Mouse (Mus musculus) embryonic facial prominence, embryonic 15.5 days (tissue): ENCODE measurements around the gene Cdca4. TPM values are rescaled to one million over a fixed set of nuclear protein-coding genes. Genes with fewer than 3 reads are reported as not detected.

Experiments
- ATAC-seq: fragments of 200-750 bp; cut with Nextera tagmentation; 2 replicates; pipeline ENCODE4 v1.8.0; 2017; ENCODE audit warnings: low read depth, moderate TSS enrichment; ENCODE audit not compliant: insufficient number of reproducible peaks, low FRiP score, low TSS enrichment
- H3K27ac ChIP-seq: fragments of 300-500 bp; sonication (generic); replicated peaks from 2 replicates; pipeline ENCODE4 v1.5.1; 2015; ENCODE audit warnings: mild to moderate bottlenecking, inconsistent platforms
- H3K27me3 ChIP-seq: fragments of 300-500 bp; sonication (generic); 2 replicates; pipeline ENCODE4 v1.6.1; 2015; ENCODE audit warnings: inconsistent platforms
- H3K36me3 ChIP-seq: fragments of 300-500 bp; sonication (generic); 2 replicates; pipeline ENCODE4 v1.6.1; 2015; ENCODE audit warnings: mild to moderate bottlenecking, inconsistent platforms
- H3K4me1 ChIP-seq: fragments of 300-500 bp; sonication (generic); 2 replicates; pipeline ENCODE4 v1.6.1; 2015; ENCODE audit warnings: inconsistent platforms
- H3K4me2 ChIP-seq: fragments of 300-500 bp; sonication (generic); replicated peaks from 2 replicates; pipeline ENCODE4 v1.6.1; 2015; ENCODE audit warnings: mild to moderate bottlenecking, inconsistent platforms
- H3K4me3 ChIP-seq: fragments of 300-500 bp; sonication (generic); replicated peaks from 2 replicates; pipeline ENCODE4 v1.5.1; 2015; ENCODE audit warnings: mild to moderate bottlenecking, inconsistent platforms
- H3K9ac ChIP-seq: fragments of 300-500 bp; sonication (generic); 2 replicates; pipeline ENCODE4 v1.6.1; 2015; ENCODE audit warnings: inconsistent platforms
- H3K9me3 ChIP-seq: fragments of 300-500 bp; sonication (generic); replicated peaks from 2 replicates; pipeline ENCODE4 v1.6.1; 2016; ENCODE audit warnings: inconsistent platforms
- WGBS: fragments of 180-500 bp; shearing (Covaris S2); methylation state at CpG from one replicate; pipeline ENCODE4 v1.1.7; 2015; 5-methylcytosine and 5-hydroxymethylcytosine counted together
- polyA plus RNA-seq: library from polyadenylated mRNA; unstranded; fragments of >200 nt; fragmentation: Nextera tagmentation; extraction: Ambion mirVana; gene quantifications from 2 replicates; pipeline ENCODE4 v1.2.1, GENCODE M21; 2015

Cdca4 gene
- polyA plus RNA-seq, 1 experiment from 2014 or later: 110 TPM

DNA sequence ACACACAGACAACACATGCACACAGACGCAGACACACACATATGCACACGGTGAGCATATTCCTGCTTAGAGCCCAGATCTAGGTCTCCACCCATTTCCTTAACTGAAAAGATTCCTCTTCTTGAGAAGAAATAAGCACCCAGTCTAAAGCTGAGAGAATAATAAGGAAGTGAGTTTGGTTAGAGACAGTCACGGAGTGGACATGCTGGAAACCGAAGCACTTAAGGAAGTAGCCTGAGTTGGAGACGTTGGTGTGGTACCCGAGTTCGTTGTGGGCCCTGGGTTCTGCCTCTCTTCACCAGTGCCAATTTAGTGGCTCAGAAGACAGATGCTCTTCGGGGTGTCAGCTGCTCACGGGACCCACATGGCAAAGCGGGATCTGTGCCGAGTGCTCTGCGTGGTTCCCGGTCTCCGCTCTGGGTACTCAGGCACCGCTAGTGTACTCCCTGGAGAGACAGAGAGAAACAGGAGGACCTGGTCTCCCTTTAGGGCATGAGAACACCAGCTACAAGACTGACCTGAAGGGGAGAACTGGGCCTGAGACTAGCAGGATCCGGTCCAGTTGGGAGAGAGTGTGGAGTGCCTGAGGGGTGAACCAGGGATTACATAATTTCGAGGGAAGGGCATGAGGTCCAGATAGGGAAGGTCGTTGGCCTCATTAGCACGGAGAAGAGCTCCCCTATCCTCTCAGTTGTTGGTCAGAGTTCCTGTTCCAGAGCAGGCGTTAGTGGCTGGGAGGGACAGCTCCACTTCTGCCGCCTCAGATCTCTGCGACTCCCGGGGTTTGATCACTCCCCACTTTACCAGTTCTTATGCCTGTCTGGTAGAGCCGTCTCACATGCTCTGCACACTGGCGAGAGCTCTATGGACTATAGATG lies 11.2 kb upstream of the Cdca4 start:
- no peak for ATAC-seq
- 77% methylated on average over 25 of the region's 25 CpGs for WGBS
- Histone ChIP-seq H3K27me3 (no peaks in the 10 kb centered on the region), H3K4me2 (no peak overlapping the region), H3K4me1 (no peaks in the 10 kb centered on the region), H3K9ac (no peak overlapping the region), H3K4me3 (no peak overlapping the region), H3K9me3 (no peaks in the 10 kb centered on the region), H3K36me3 (no peaks in the 10 kb centered on the region), H3K27ac (no peak overlapping the region)

DNA sequence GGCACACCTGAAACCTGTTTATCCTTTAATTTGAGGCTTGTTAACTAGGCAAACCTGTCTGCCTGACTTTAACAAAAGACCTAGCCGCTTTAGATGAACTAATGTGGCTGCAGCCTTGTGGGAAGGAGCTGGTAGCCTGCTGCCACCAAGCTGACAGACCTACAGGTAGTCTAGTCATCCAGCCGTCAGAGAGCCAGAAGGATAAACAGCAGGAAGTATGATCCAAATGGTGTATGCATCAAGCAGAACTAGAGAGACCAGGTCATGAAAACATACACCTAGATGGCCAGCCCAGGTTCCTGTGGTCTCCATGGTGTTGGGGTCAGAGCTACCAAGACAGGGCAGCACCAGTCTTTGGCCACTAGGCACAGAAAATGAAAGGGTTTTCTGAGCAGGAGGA lies 5.8 kb upstream of the Cdca4 start:
- 63% methylated on average over 2 of the region's 2 CpGs for WGBS
- Histone ChIP-seq H3K4me3 (no peak overlapping the region), H3K4me1 (peaks cover 12% of the 10 kb centered on the region), H3K4me2 (no peak overlapping the region), H3K27ac (no peak overlapping the region), H3K36me3 (peaks cover 12% of the 10 kb centered on the region; the same call in 1 of the 2 replicates), H3K27me3 (no peaks in the 10 kb centered on the region), H3K9me3 (no peaks in the 10 kb centered on the region), H3K9ac (no peak overlapping the region)
- ATAC-seq: no peak

DNA sequence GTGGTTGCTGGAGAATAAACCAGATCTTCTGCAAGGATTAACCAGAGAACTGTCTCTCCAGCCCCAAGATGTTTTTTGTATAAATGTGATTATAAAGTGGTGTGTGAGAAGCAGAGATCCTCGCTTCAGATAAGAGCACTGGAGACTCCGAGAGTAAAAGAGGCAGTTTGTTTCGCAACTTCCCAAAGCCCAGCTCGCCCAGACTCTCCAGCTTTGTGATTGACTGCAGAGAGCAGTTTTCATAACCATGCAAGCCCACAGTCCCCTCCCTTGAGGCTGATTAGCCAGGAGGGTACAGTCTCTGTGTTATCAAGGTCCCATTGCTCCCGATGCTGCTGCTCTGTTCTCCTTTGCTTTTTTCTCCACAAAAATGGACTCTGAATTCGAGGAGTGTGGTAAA lies 4.3 kb upstream of the Cdca4 start:
- no peaks in the 10 kb centered on the region for H3K9me3 ChIP-seq
- no peak overlapping the region for H3K9ac ChIP-seq
- H3K27ac ChIP-seq: 0 out of 2 replicates have a peak overlapping the region, but pooled peaks have one; percentile 39
- H3K27me3 ChIP-seq: no peaks in the 10 kb centered on the region
- WGBS: 72% methylated on average over 6 of the region's 6 CpGs
- no peak for ATAC-seq
- H3K36me3 ChIP-seq: peaks cover 12% of the 10 kb centered on the region; the same call in 1 of the 2 replicates
- no peak overlapping the region for H3K4me2 ChIP-seq
- H3K4me1 ChIP-seq: peaks cover 12% of the 10 kb centered on the region
- H3K4me3 ChIP-seq: no peak overlapping the region

DNA sequence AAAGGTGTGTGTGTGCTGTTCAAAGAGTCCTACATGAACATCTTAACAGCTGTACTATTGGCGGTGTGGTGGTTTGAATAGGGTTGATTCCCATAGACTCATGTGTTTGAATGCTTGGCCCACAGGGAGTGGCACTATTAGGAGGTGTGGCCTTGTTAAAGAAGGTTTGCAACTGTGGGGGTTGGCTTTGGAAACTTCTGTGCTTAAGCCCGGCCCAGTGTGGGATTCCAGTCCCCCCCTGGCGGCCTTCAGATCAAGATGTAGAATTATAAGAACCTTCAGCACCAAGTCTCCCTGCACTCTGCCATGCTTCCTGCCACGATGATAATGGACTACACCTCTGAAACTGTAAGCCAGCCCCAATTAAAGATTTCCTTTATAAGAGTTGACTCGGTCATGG lies 3.2 kb upstream of the Cdca4 start:
- ATAC-seq: no peak
- H3K27ac ChIP-seq: no peak overlapping the region
- H3K9me3 ChIP-seq: no peaks in the 10 kb centered on the region
- 94% methylated on average over 5 of the region's 5 CpGs for WGBS
- H3K27me3 ChIP-seq: no peaks in the 10 kb centered on the region
- H3K4me3 ChIP-seq: no peak overlapping the region
- H3K9ac ChIP-seq: no peak overlapping the region
- no peak overlapping the region for H3K4me2 ChIP-seq
- H3K36me3 ChIP-seq: peaks cover 18% of the 10 kb centered on the region; the same call in 1 of the 2 replicates
- H3K4me1 ChIP-seq: peaks cover 22% of the 10 kb centered on the region

DNA sequence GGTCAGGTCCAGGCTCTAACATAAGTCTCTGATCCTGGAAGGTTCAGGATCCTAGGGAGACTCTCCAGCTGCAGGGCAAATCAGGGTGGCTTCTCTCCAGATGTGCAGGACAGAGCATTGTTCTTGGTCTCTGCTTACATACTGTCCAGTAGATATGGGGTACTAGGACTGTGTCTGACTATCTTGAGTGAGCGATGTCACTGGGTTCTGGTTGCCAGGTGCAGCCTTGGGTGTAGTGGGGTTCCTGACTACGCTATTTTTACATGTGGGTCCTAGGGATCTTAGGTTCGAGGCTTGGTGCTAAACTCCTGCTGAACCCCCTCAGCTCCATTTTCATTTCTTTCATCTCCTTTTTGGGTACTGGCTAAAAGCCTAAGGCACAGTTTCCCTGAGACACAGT lies 1.3 kb upstream of the Cdca4 start:
- H3K27ac ChIP-seq: no peak overlapping the region
- peaks cover 40% of the 10 kb centered on the region for H3K4me1 ChIP-seq
- H3K9me3 ChIP-seq: no peaks in the 10 kb centered on the region
- WGBS: 76% methylated on average over 3 of the region's 3 CpGs
- H3K36me3 ChIP-seq: peaks cover 31% of the 10 kb centered on the region
- peak overlapping the region; percentile 21; the same call in 1 of the 2 replicates for H3K9ac ChIP-seq
- peak overlapping the region; percentile 59 for H3K4me2 ChIP-seq
- no peaks in the 10 kb centered on the region for H3K27me3 ChIP-seq
- H3K4me3 ChIP-seq: peak overlapping the region; percentile 93
- no peak for ATAC-seq

DNA sequence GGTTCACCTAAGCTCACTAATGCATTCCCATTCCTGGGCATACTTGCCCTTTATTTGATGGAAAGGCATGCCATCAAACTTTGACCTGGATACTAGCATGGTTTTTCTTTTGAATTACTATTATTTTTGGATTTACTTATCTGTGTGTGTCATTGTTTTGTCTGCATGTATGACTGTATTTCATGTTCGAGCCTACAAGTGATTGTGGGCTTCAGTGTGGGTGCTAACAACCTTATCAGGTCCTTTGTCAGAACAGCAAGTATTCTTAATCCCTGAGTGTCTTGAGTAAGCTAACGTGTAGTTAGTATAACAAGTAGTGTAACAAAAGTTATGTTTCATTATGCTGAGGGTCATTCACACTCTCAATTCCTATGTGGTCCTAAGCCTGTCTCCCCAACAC lies 918 bp upstream of the Cdca4 start:
- ATAC-seq: no peak
- WGBS: 26% methylated on average over 2 of the region's 2 CpGs
- Histone ChIP-seq H3K27ac (no peak overlapping the region), H3K9ac (peak overlapping the region; percentile 35), H3K4me1 (peaks cover 41% of the 10 kb centered on the region), H3K9me3 (no peaks in the 10 kb centered on the region), H3K27me3 (no peaks in the 10 kb centered on the region), H3K4me3 (peak overlapping the region; percentile 93), H3K4me2 (peak overlapping the region; percentile 59), H3K36me3 (peaks cover 33% of the 10 kb centered on the region)

DNA sequence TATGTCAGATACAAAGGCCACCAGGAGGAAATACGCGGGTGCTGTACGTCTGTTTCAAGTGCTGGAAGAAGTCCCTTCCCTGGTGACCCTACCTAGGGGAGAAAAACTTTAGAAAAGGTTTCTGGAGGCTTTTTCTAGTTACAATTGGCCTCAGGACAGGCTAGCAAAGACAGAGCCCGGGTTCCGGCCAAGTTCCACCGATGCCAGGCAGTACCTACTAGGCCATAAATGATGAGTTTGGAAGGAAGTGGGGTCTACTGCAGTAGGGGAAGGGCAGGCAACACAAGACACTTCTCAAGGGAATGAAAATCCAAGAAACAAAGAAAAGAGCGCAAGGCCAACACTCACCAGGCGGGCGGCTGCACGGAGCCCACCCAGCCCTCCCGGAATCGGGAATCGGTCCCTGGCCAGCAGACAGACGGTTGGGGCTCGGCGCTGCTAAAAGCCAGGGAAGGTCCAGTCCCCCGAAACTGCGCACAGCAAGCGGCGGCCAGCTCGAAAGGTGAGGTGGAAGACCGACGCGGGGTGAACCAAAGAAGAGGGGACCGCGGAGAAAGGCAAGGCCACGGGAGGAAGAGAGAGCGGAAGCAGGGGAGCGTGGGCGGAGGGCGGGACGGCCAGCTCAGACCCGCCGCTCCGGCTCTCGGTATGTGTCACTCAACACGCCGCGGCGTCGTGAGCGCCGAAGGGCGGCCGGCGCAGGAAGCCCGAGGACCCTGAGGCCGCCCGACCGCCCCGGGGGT lies 551 bp downstream of the Cdca4 start:
- Histone ChIP-seq H3K27ac (peak overlapping the region; percentile 94), H3K27me3 (no peaks in the 10 kb centered on the region), H3K9ac (peak overlapping the region; percentile 97), H3K4me3 (peak overlapping the region; percentile 93), H3K9me3 (no peaks in the 10 kb centered on the region), H3K4me1 (peaks cover 51% of the 10 kb centered on the region), H3K36me3 (peaks cover 44% of the 10 kb centered on the region), H3K4me2 (peak overlapping the region; percentile 69)
- peak; percentile 87 for ATAC-seq
- under 1% methylated on average over 43 of the region's 51 CpGs for WGBS

DNA sequence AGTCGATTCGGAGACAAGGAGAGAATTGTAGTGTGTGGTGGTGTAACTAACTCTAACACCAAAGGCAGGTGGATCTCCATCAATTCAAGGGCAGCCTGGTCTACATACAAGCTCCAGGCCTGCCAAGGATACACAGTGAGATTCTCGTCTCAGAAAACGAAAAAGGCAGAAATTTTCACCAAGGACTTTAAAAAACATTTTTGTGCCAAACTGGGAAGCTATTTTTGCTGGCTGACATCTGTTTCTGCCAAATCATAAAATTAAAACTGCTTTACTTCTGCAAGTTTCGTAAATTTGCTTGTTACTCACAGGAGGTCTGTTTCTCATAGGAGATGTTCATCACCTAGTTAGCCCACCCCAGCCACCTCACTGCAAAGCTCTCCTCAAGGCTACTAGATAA lies 3.3 kb downstream of the Cdca4 start:
- Histone ChIP-seq H3K4me3 (no peak overlapping the region), H3K9ac (no peak overlapping the region)
- WGBS: 71% methylated on average over 5 of the region's 5 CpGs

DNA sequence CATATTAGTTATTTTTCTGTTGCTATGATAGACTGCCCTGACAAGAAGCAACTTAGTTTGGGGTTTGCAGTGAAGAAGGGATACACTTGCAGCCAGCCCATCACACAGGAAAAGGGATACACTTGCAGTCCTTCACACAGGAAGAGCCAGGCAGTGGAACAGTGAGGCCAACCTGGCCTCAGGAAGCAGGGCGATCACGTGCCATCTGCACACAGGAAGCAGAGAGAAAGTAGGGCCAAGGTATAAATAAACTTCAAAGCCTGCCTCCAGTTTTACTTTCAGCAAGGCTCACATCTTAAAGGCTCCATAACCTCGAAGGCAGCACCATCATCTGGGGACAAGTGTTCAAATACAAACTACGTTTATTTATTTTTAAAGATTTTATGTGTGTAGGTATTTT lies 6.0 kb downstream of the Cdca4 start:
- no peaks in the 10 kb centered on the region for H3K27me3 ChIP-seq
- WGBS: 72% methylated on average over 4 of the region's 4 CpGs
- H3K4me2 ChIP-seq: no peak overlapping the region
- ATAC-seq: no peak
- H3K36me3 ChIP-seq: peaks cover 76% of the 10 kb centered on the region
- no peaks in the 10 kb centered on the region for H3K9me3 ChIP-seq
- no peak overlapping the region for H3K4me3 ChIP-seq
- peak overlapping the region; percentile 65 for H3K27ac ChIP-seq
- no peak overlapping the region for H3K9ac ChIP-seq
- H3K4me1 ChIP-seq: peaks cover 49% of the 10 kb centered on the region

More for the DNA sequence above, 3.3 kb downstream of the Cdca4 start:
- no peak for ATAC-seq
- Histone ChIP-seq H3K36me3 (peaks cover 51% of the 10 kb centered on the region), H3K9me3 (no peaks in the 10 kb centered on the region), H3K4me1 (peaks cover 58% of the 10 kb centered on the region), H3K4me2 (no peak overlapping the region), H3K27me3 (no peaks in the 10 kb centered on the region), H3K27ac (no peak overlapping the region)

DNA sequence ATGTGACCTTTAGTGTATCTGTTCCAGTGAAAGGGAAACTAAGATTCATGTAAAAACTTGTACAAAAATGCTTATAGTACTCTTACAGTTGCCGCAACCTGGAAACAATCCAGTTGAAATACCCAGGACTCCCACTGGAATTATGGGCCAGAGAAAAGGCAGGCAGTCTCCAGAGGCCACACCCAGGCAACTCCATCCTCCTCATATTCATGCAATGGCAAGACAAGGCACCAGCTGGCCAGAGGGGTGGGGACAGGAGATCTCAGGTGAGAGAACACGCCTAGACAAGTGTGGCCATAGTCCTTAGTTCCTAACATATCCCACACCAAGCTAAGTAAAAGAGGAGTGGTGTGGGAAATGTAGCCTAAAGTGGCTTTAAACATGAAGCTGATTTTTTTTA lies 6.5 kb downstream of the Cdca4 start:
- Histone ChIP-seq H3K9ac (no peak overlapping the region), H3K4me3 (no peak overlapping the region), H3K4me2 (no peak overlapping the region), H3K27ac (peak overlapping the region; percentile 65; the same call in 1 of the 2 replicates), H3K27me3 (no peaks in the 10 kb centered on the region), H3K4me1 (peaks cover 43% of the 10 kb centered on the region), H3K9me3 (no peaks in the 10 kb centered on the region), H3K36me3 (peaks cover 76% of the 10 kb centered on the region)
- ATAC-seq: no peak
- 54% methylated on average over 2 of the region's 2 CpGs for WGBS

DNA sequence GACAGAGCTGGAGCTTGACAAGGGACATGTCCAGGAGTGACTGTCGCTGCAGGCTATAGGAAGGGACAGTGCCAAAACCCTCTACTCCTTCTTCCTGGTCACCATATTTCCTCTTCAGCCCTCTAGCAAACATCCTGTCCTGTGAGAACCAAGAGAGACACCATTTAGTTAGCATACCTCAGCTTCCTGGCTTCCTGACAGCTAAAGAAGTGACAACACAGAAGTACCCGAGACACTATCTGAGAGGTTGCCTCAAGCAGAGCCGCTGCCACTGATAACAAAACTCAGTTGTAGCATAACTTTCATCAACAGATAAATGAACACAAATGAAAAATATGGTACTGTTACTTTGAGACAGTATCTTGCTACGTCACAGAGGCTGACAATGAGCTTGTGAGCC lies 7.2 kb downstream of the Cdca4 start:
- H3K4me3 ChIP-seq: no peak overlapping the region
- H3K4me2 ChIP-seq: no peak overlapping the region
- ATAC-seq: no peak
- H3K9ac ChIP-seq: no peak overlapping the region
- H3K9me3 ChIP-seq: no peaks in the 10 kb centered on the region
- H3K27me3 ChIP-seq: no peaks in the 10 kb centered on the region
- peaks cover 36% of the 10 kb centered on the region for H3K4me1 ChIP-seq
- H3K27ac ChIP-seq: no peak overlapping the region
- peaks cover 69% of the 10 kb centered on the region for H3K36me3 ChIP-seq
- WGBS: 81% methylated on average over 4 of the region's 4 CpGs
